In genomic region chr2:29217897-29218296, GRCm38 (mm10) we compare ENCODE assay signal across 8 mouse cellular contexts. TPM values are rescaled to one million over a fixed set of nuclear protein-coding genes. Genes with fewer than 3 reads are reported as not detected.
DNase-seq lines count a peak whose midpoint lies in the region; ATAC-seq and TF ChIP-seq lines count a peak whose summit lies in the region.

No protein-coding gene starts in this region.

- peak; percentile 81 for DNase-seq in 3134 (ENCODE audit: extremely low read depth, insufficient read length, low spot score)
- peak; percentile 87 to 93 for DNase-seq in adrenal gland, adult (ENCODE audit: inconsistent age in 2 of 2, low spot score in 1 of 2)
- no peak for DNase-seq in heart, embryonic 10.5 days (ENCODE audit: low spot score)
- peak; percentile 50 to 68 for DNase-seq in left cerebral cortex, adult 2 months (ENCODE audit: extremely low spot score in 1 of 2, low spot score in 2 of 2)
- DNase-seq in right cerebral cortex, postnatal 36 days (ENCODE audit: low spot score in 2 of 2) = peak; percentile 48 to 67
- no peak for DNase-seq in embryonic facial prominence, embryonic 10.5 days (ENCODE audit: low spot score)
- no peak for DNase-seq in liver, postnatal 0 days

- no peak overlapping the region for H3K9ac ChIP-seq in liver, postnatal 0 days (replicated peaks)

- H3K27ac ChIP-seq in heart, embryonic 10.5 days = 0 out of 2 replicates have a peak overlapping the region, but pooled peaks have one; percentile 25
- H3K27ac ChIP-seq in left cerebral cortex, adult 2 months = peak overlapping the region; percentile 48; the same call in 1 of the 2 replicates
- H3K27ac ChIP-seq in embryonic facial prominence, embryonic 10.5 days (replicated peaks) = no peak overlapping the region
- no peak overlapping the region for H3K27ac ChIP-seq in liver, postnatal 0 days (ENCODE audit: low read depth)

- peak; percentile 34; the same call in 1 of the 2 replicates for ATAC-seq in common myeloid progenitor, adult 5-6 weeks (replicated peaks; ENCODE audit: low read depth, poor library complexity, severe bottlenecking)
- no peak for ATAC-seq in liver, postnatal 0 days

- H3K27me3 ChIP-seq in heart, embryonic 10.5 days (ENCODE audit: insufficient read depth, poor library complexity, severe bottlenecking) = peaks cover 7% of the 10 kb centered on the region
- no peaks in the 10 kb centered on the region for H3K27me3 ChIP-seq in embryonic facial prominence, embryonic 10.5 days (replicated peaks; ENCODE audit: low read depth, poor library complexity, severe bottlenecking)
- H3K27me3 ChIP-seq in liver, postnatal 0 days (ENCODE audit: insufficient read depth, low read length) = no peaks in the 10 kb centered on the region

- no peak overlapping the region for H3K4me2 ChIP-seq in liver, postnatal 0 days (ENCODE audit: low read depth, low read length)

- WGBS in heart, embryonic 10.5 days = 66% methylated on average over 10 of the region's 10 CpGs
- WGBS in embryonic facial prominence, embryonic 10.5 days = 77% methylated on average over 10 of the region's 10 CpGs
- WGBS in liver, postnatal 0 days (ENCODE audit: insufficient replicate concordance) = 69% methylated on average over 10 of the region's 10 CpGs

- no peaks in the 10 kb centered on the region for H3K36me3 ChIP-seq in heart, embryonic 10.5 days
- H3K36me3 ChIP-seq in embryonic facial prominence, embryonic 10.5 days (replicated peaks) = no peaks in the 10 kb centered on the region
- H3K36me3 ChIP-seq in liver, postnatal 0 days (replicated peaks; ENCODE audit: insufficient read depth, low read length) = no peaks in the 10 kb centered on the region

- no peak for TF ChIP-seq EP300 in liver, postnatal 0 days (IDR thresholded peaks at IDR 0.05; ENCODE audit: low read depth)

- peaks cover 13% of the 10 kb centered on the region for H3K4me1 ChIP-seq in heart, embryonic 10.5 days
- H3K4me1 ChIP-seq in embryonic facial prominence, embryonic 10.5 days = peaks cover 26% of the 10 kb centered on the region
- no peaks in the 10 kb centered on the region for H3K4me1 ChIP-seq in liver, postnatal 0 days (ENCODE audit: insufficient read depth)

- intact Hi-C loops in left cerebral cortex, adult 2 months (cut with DNase I) = no loop called here

- no peaks in the 10 kb centered on the region for H3K9me3 ChIP-seq in heart, embryonic 10.5 days
- H3K9me3 ChIP-seq in embryonic facial prominence, embryonic 10.5 days = no peaks in the 10 kb centered on the region
- no peaks in the 10 kb centered on the region for H3K9me3 ChIP-seq in liver, postnatal 0 days (ENCODE audit: low read length)

- peak; percentile 53 for TF ChIP-seq CTCF in left cerebral cortex, adult 2 months (IDR thresholded peaks at IDR 0.05)
- TF ChIP-seq CTCF in liver, postnatal 0 days (IDR thresholded peaks at IDR 0.05; ENCODE audit: low read depth) = no peak

- H3K4me3 ChIP-seq in heart, embryonic 10.5 days = no peak overlapping the region
- no peak overlapping the region for H3K4me3 ChIP-seq in left cerebral cortex, adult 2 months
- no peak overlapping the region for H3K4me3 ChIP-seq in embryonic facial prominence, embryonic 10.5 days
- H3K4me3 ChIP-seq in liver, postnatal 0 days (ENCODE audit: low read depth, low read length) = no peak overlapping the region

RNA-seq across cellular contexts. Expression of gene Ntng2, which starts 34.9 kb away (rescaled TPM):
- total RNA-seq in common myeloid progenitor, adult 5-6 weeks (2017) = 1.9 and 5.1 TPM in 2 replicates
- polyA plus RNA-seq in heart, embryonic 10.5 days (2016; fragmentation: Nextera tagmentation; extraction: Ambion mirVana) = 0.20 and 0.87 TPM in 2 replicates
- total RNA-seq in left cerebral cortex, adult 2 months (2021) = 10 to 100 TPM; 82.4 to 90.1 TPM
- 0.69 and 1.4 TPM in 2 replicates for polyA plus RNA-seq in embryonic facial prominence, embryonic 10.5 days (2016; fragmentation: Nextera tagmentation; extraction: Ambion mirVana)
- 0.27 and 0.38 TPM in 2 replicates for polyA plus RNA-seq in liver, postnatal 0 days (2015; fragmentation: Nextera tagmentation; extraction: Ambion mirVana)

Comparison
In these comparisons a context has a peak if more than half of its experiments do, and no peak if none do; other contexts are left out.
1. DNase-seq: peak in 3134 (single experiment), adrenal gland, adult (2 of 2), left cerebral cortex, adult 2 months (2 of 2) and right cerebral cortex, postnatal 36 days (2 of 2); none in heart, embryonic 10.5 days (single experiment), embryonic facial prominence, embryonic 10.5 days (single experiment) and liver, postnatal 0 days (single experiment).
2. H3K27ac ChIP-seq: peak in heart, embryonic 10.5 days (single experiment) and left cerebral cortex, adult 2 months (single experiment); none in embryonic facial prominence, embryonic 10.5 days (single experiment) and liver, postnatal 0 days (single experiment).